Mouse (Mus musculus): ENCODE measurements at regions not wholly inside any gene's neighbourhood (a gene's known extent, or its start where the extent isn't known, plus 50 kb on each side); places are given as distances from the start of the nearest gene placed in this dataset.

GRCm38 (mm10) chr6:133967286-133967685 lies 68.2 kb upstream of the Etv6 start:
- no peak for TF ChIP-seq CTCF (conservative IDR thresholded peaks at IDR 0.05; ENCODE audit: insufficient read depth, insufficient read length, low read depth, low read length)
- no peak for TF ChIP-seq POLR2A (IDR thresholded peaks at IDR 0.05; ENCODE audit: low read depth, low read length)

All from kidney, adult 2 months (tissue).